In the genomic region with DNA sequence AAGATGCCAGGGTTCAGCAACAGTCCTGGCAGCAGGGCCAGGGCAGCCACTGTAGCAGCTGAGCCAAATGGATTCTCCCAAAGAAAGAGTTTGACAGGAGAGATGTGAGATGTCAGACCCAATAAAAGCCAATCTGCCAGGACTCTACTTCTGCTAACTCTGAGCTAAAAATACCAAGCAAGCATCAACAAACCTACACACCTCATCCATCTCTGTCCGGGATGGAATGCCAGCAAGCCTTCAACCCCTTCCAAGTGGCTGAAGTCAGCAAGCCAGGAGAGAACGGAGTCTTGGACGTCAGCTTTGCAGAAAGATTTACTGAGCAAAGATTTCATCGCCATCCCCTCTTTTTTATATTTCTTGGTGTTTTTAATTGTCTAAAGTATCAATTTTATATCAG, we compare ENCODE assay signal across 17 mouse cellular contexts.
DNase-seq lines count a peak whose midpoint lies in the region.
"Had no signal": no experiment of that assay in that cellular context is flagged by ENCODE, and none has a peak within 500 bp of the region (broad histone marks: within the 10 kb centered on the region; RNA-seq: fewer than 3 reads in every experiment).

No protein-coding gene starts in this region.

- peak; percentile 69 for DNase-seq in NIH3T3 (ENCODE audit: low read depth)
- peak; percentile 16 for DNase-seq in fibroblast of lung, adult 2 months (ENCODE audit: low read depth)
- peak; percentile 52 for DNase-seq in lung, postnatal 10 days
- DNase-seq in lung, postnatal 36 days, result peak; percentile 19
- DNase-seq in adrenal gland, postnatal 14 days, result no peak
- no peak for DNase-seq in gastrocnemius, postnatal 4 days (ENCODE audit: low spot score in 2 of 2)
- DNase-seq in thymus, postnatal 0 days (ENCODE audit: low spot score), result no peak
- DNase-seq in spleen, postnatal 14 days (ENCODE audit: low spot score in 2 of 2), result no peak
- DNase-seq: adrenal gland, adult 8-10 months; adrenal gland, postnatal 36 days; cerebellum, adult 18-20 months; cerebellum, adult 9-10 months; cerebellum, postnatal 14 days; forebrain, postnatal 0 days; gastrocnemius, postnatal 25 days; heart, postnatal 10 days; heart, postnatal 36 days had no signal

Comparison
In these comparisons a context has a peak if more than half of its experiments do, and no peak if none do; other contexts are left out.
1. DNase-seq: peak in NIH3T3 (single experiment), fibroblast of lung, adult 2 months (single experiment), lung, postnatal 10 days (single experiment) and lung, postnatal 36 days (single experiment); none in adrenal gland, postnatal 14 days (single experiment), gastrocnemius, postnatal 4 days (0 of 2), thymus, postnatal 0 days (single experiment) and spleen, postnatal 14 days (0 of 2).